Mouse (Mus musculus) frontal cortex, postnatal 25 days (tissue): Measurements from ENCODE around the gene Id1.

ENCODE experiments used
- DNase-seq, 2 experiments: peaks; one replicate each; pipeline ENCODE4 v3.0.0; 2022; ENCODE audit warnings: low spot score in 2 of 2

Gene Id1

DNA sequence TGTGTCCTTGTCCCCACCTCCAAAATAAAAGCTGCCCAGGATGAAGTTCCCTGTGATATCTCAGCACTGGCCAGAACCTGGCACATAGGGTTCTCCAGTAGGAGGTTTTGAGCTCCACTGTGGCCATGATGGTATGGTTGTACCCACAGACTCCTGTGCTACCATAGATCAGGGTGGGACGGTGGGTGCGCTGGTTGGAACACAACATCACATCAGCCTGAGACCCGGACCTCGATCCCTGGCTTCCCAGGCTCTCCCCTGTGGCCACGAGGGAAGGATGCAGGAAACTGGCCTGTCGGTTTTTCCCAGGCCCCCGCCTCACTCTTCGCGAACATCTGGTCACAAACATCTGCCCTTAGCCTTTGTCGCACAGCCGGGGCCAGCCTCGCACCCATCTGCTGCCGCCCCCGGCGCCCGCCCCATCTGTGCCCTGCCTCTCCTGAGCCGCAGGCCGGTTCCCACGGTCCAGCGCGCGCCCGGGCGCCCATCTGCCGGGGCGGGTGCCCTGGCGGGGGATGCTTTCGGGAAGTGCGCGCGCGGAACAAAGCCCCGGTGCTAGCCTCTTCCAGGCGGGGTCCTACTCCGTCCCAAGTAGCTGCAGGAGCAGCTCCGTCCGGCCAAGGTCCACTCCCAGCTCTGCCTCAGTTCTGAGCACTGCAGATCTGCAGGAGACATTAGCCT, 12.3 kb upstream of the Id1 start:
- no peak for DNase-seq

DNA sequence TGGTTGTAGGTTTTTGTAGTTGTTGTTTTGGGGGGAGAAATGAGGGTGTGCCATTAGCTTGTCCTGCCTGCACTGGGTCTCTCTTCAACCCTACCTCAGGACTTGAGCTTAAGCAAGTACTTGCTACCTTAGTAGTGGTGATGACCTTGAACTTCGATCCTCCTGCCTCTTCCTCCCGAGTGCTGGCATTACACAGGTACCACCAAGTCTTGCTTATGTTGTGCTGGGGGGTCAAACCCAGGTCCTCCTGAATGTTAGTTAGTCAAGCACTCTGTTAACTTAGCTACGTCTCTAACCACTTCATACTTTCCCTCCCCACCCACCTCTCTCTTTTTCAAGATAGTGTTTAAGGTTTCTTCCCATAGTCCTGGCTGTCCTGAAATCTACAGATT, 11.7 kb upstream of the Id1 start:
- DNase-seq = no peak

DNA sequence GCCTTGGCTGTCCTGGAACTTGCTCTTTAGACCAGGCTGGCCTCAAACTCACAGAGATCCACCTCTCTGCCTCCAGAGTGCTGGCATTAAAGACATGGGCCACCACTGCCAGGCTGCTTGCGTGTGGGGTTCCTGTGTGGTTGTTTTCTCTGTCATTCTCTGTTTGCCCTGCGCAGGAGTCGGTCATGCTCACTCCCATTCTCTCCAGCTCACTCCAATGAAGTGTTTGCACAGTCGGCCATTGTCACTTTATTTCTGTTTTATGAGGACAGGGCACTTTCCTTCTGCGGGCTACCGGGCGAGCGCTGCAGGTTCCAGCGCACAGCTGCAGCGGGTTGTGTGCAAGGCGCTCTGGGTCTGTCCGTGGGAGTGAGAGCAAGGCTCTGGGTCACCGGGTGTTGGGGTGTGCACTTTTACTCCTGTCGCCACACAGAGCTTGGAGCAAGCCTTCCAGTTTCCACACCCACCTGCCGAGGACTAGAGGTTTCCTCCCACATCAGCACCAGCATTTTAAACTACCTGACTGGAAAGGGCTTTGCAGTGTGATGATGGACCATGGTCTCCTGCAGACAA, 10.8 kb upstream of the Id1 start:
- no peak for DNase-seq

DNA sequence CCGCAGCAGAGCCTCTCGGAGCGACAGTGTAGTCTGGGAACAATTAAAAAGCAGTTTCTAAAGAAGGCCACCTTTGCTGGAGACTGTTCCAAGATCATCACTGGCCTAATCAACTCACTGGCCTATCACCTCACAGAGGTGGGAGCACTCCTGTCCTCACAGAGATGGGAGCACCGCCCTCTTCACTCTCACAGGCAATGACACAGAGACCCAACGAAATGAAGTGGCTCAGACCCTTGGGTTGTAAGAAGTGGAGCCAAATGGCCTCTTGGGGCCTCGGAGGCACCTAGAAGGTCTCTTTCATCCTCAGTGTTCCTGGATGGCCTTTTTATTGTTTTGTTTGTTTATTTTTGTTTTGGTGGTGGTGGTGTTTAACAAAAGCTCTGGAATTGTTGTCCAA, 9.8 kb upstream of the Id1 start:
- no peak for DNase-seq

DNA sequence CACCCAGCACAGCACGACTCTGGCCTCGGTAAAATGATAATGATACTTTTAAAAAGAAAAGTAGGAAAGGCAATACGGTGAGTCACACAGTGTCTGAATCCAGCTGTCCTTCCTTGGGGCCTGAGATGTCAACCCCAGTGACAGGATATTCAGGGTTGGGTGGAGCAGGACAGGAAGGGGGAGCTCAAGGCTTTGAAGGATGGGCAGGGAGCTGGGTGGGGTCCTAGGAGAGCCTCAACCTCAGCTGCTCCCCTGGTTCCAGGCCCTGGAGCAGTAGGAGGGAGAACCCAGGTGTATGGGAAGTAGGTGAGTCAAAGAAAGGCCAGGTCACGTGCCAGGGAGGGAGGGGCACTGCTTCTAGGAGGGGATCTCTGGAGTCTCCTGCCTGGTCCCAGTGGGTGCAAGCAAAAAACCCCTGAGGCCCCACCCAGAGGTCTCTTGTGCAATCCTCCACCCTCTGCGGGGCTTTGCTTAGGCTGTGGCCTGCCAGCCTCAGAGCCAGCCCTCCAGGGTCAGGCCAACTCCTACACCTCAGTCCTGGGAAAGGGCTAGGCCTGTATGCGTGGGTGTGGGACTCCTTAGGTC, 9.2 kb upstream of the Id1 start:
- DNase-seq = no peak

DNA sequence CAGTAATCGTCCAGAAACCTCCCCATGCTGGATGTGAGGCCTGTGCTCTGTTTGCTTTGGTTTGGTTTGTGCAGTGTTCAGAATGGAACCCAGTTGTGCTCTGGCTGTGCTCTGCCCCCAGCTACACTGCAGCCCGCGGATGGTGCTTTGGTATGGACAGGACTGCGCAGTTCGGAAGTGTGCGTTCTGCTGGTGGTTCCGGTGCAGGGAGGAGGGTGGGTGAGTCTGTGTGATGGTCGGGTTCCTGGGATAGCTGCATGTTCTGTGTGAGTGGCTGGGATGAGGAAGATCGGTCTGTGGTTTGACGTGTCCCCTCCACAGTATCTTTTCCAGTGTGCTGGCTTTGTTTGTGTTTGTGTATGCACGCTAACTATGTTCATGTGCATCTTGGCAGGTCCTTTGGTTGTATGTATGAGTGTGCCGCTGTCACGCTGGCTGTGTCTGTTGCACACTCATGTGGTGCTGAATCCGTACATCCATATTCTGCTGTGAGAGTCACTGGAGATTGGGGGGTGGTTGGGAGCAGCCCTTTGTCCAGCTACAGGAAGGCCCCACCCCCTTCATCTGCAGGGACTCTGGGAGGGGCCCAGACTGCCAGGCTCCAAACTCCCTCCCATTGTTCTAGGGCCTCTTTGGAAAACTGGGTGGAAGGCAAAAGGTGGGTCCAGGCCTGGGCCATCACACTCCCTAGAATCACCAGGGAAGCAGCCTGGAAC, 8.1 kb upstream of the Id1 start:
- DNase-seq = no peak

DNA sequence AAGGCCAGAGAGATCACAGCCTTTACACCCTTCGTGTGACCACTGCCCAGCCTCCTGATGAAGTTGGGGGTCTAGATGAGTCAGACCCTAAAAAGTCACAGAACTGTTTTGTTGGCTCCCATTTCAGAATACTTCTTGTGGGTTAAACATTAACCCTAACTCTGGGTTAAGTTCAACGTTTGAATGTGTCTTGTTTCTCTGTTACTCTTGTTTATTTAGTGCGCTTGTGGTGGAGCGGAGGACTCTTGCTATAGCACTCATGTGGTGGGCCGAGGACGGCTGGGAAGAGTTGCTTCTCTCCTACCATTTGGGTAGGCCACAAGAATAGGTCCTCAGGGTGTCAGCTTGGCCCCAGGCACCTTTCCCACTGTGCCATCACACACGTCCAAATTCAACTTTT, 7.5 kb upstream of the Id1 start:
- no peak for DNase-seq

DNA sequence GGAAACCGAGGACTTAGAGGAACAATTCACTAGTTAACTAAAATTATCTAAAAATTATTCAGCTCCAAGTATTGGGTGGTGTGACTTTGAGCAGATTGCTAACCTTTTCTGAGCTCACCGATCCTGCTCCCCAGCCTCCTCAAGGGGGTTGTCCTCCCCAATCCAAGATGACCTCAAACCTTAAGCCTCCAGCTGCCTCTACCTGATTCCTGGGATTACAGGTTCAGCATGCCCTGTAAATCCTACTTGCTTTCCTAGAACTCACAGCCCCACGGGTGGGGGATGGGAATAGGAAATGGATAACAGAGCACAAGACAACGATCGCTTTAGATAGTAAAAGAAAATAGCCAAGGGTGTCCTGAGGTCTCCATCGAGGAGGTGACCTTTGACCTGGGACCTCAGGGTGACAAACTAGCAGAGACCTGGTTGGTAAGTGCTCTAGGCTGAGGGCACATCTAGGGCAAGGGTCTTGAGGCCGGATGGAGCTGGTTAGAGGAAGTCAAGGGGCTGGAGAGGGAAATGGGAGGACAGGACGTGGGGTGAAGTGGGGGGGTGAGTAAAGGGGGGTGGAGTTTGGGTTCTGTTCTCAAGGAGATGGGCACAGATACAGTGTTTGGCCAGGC, 6.9 kb upstream of the Id1 start:
- DNase-seq = no peak

DNA sequence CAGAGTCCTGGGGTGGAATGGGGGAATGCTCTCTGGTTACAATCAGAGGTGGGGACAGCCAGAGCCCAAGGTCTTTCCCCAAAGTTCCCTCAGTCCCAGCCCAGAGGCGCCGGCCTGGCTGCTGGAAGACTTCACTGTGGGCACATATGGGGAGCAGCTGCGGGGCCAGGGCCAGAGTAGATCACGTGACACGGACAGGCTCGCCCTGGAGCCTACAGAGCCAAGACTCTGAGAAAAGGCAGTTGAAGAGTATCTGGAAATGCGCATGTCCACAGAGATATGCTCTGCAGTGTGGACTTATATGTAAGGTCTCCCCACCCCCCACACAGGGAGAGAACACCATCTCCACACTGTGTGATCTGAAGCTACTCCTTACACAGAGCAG, 6.4 kb upstream of the Id1 start:
- no peak for DNase-seq

DNA sequence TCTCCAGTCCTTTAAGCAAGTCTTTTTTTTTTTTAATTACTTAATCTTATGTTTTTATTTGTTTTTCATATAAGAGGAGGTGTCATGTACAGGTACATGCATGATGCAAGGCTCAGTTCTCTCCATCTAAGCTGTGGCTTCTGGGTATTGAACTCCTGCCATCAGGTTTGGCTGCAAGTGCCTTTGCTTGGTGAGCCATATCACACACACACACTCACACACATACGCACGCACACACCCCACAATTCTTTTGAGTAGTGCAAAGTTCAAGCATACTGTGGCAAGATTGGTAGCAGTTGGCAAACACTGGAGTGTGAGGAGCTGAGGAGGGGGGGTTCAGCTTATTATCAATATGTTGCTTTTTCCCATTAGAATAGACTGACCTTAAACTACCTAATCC, 2.9 kb upstream of the Id1 start:
- no peak for DNase-seq

DNA sequence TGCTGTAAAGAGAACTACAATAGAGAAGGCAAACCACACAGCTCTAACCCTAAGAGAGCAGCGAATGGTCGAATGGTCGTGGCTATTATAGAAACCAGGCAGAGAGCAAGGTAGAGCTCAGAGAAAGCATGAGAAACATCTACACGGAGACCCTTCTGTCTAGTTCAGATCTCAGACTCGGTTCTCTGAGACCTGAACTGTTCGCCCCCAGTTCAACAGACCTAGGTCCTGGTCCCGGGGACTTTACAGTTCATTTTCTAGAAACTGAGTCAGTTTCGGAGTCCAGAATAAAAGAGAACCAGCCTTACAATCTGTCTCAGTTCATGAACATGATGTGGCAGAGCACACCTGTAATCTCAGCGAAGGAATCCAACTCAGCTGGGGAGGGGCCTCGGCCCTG, 1.6 kb upstream of the Id1 start:
- DNase-seq = no peak

DNA sequence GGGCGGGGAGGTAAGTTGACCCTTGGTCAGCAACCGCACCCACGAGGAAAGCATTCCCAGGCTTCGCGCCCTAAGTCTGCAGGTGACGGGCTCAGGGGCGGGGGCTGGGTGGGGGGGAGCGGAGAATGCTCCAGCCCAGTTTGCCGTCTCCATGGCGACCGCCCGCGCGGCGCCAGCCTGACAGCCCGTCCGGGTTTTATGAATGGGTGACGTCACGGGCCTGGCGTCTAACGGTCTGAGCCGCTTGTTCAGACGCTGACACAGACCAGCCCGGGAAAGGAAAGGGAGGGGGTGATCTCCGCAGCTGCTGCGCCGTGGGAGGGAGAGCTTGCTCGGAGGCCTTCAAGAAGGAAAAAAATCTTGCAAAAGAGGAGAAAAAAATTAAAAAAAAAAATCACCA, 1.1 kb upstream of the Id1 start:
- DNase-seq = peak; percentile 67 to 85

DNA sequence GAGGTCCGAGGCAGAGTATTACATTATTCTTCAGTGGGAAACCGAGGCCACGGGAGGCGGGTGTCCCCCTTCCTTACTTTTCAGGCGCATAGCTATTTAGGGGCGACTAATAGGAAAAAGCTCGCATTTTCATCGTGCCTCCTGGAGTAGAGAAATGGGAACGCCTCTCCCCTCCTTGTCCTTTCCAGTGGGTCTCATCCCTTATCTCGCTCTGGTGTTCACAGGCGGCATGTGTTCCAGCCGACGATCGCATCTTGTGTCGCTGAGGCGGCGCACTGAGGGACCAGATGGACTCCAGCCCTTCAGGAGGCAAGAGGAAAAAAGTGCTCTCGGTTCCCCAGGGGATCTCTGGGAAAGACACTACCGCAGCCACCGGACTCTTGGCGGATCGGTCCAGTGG, 697 bp downstream of the Id1 start:
- DNase-seq = no peak

DNA sequence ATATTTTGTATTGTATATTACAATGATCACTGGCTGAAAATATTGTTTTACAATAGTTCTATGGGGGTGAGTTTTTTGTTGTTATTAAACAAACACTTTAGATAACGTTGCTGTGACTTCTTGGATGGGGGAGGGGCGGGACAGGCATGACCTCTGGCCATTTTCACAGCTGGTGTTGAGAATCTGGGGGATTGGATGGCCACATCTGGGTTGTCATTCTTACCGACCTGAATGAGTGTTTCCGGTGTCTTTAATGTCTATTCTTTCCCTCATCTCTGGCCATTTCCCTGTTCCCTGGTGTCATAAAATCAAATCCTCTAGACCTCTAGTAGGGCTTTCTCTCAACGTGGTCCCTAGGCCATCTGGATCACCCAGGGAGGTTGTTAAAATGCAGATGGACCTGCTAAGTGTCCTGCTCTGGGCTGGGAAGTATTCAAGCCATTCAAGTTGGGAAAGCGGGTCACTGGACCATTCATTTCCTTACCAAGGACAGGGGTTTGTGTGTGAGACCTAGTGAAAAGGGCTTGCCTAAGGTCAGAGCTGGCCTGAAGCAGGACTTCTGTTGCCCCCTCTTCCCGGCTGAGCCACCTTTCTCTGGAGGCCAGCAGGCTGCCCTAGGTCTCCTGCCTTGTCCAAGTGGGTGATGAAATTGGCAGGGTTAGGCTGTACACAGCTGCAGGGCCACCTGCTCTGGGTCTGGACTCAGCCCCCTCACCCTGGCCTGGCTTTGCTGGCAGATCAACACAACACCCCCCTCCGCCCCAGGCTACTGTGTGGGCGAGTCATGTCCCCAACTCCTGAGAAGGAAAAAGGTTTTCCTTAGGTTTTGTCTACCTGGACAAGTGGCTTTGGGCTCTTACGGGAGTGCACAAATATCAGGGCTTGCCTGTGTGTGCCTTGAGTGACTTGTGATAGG, 1.5 kb downstream of the Id1 start:
- no peak for DNase-seq

DNA sequence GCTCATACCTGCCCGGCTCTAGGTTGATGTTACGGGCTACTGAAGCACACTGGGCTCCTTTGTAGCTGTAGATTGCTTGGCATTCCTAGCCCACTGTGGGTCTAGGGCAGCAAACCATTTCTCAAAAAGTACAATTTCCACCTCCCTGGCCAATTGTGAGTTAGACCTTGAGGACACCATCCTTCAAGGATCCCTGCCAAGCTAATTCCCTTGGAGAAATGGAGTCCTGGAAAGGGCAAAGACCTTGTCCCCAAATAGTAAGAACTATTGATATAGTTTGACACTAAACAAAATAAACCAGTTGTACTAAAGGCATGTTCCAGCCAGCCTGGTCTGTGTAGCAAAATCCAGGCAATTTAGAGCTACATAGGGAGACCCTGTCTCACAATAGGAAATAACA, 2.3 kb downstream of the Id1 start:
- no peak for DNase-seq

DNA sequence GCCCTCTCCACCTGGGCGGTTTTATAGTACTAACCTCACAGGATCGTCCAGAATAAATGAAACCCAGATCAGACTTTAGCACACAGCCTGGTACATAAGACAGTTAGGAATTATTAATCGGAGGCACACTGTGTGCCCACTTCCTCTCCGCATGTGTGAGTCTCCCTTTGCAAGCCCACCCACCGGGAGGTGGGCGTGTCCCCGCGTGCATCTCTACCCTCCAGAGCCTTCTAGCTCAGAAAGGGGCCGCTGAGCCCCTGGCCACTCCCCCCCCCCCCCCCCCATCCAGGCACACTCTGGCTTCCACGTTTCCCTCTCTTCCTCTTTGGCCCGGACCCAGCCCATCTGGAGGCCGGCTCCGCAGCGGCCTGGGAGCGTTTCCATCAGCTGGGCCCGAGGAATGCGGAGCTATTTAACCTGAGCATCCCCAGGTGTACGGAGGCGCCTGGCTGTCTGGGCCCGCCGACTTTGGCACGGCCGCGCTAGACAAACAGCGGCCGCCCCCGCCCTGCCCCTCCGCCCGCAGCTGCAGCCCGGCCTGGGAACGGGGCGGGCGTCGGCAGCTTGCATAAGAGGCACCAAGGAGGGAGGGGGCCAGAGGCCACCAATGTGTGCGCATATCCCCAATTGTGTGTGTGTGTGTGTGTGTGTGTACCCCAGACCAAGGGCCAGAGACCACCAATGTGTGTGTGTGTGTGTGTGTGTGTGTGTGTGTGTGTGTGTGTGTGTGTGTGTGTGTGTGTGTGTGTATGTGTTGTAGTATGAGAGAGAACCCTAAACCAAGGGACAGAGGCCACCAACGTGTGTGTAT, 3.2 kb downstream of the Id1 start:
- no peak for DNase-seq

DNA sequence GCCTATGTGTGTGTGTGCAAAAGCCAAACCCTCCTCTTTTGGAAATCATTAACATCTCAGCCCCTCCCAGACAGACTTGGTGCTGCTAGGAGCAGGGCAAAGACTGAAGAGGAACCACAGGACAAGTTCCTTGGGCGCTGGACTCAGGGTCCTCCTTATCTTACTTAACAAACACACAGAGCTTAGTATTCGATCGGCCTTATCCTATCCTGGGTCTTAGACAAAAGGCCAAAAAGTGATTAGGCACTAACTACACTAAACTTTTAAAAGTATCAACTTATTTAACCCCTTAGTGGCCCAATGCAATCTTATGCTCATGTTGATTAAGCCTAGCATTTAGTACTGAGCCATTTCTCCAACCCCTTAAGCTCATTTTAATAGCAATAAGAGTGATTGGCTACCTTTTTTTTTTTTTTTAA, 3.8 kb downstream of the Id1 start:
- no peak for DNase-seq

DNA sequence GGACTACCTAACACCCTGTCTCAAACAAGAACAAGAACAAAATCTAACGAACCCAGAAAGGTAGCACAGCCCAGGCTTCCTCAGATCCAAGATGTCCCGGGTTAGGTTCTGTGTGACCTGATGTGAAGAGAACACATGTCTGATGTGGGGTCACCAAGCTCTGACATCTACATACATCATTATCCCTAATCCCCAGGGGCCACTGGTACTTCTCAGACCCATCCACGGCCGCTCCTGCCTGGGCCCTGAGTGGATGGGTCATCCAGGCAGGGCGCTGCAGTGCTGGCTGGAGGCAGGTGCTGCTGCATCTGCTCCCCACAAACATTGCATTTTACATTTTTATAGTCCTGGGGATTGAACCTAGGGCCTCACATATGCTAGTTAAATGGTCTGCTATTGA, 4.4 kb downstream of the Id1 start:
- DNase-seq = no peak

DNA sequence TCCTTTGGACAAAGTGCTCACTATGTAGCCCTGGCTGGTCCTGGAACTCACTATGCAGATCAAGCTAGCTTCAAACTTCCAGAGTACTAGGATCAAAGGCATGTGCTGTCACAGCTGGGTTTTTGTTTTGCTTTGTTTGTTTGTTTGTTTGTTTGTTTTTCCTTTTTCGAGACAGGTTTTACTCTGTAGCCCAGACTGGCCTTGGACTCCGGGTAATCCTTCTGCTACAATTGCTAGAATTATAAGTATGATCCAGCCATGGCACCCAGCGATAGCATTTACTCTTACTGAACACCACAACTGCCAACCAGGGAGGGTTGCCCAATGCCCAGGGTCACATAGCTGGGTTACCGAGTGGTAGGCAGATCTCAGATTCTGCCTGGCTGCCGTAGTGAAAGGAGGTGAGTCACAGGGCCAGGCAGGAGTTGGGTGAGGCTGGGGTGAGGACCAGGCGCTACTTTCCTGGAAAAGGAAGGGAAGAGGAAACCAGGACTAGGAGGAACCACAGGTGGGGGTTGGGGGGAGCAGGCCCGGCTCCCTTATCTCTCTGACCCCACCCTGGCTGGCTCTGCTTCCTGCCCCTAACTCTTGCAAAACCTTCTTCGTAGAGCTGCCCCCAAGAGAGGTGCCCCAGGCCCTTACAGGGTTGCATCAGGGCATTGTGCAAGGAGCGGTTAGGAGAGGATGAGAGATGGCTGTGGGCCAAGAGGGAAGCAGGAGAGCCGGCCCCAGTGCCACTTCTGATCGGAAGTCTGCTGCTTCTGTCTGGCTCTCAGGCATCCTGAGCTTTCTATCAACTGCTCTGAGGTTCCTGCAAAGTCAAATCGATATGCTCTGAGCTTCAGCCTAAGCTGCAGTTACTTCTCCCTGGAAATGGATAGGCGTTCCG, 5.3 kb downstream of the Id1 start:
- no peak for DNase-seq

DNA sequence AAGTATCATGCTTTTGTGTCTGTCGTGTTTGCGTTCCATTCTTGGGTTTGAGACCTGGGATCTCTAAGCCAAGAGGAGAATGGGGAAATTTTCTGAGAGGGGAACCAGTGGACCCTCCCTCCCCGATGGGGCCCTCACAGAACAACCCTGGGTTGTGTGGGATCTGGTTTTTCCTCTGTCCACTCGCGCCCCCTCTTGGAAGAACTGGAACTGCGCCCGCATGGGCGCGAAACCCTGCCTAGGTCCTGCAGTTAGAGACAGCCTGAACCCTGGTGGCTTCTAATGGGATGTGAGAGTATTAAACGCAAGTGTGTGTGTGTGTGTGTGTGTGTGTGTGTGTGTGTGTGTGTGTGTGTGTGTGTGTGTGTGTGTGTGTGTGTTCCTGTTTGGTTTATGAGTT, 6.4 kb downstream of the Id1 start:
- no peak for DNase-seq
